Comparison of ENCODE assay signal across 18 mouse cellular contexts in genomic region chr8:118517071-118517470, GRCm38 (mm10).
DNase-seq lines count a peak whose midpoint lies in the region; ATAC-seq and TF ChIP-seq lines count a peak whose summit lies in the region.
"Had no signal": no experiment of that assay in that cellular context is flagged by ENCODE, and none has a peak within 500 bp of the region (broad histone marks: within the 10 kb centered on the region; RNA-seq: fewer than 3 reads in every experiment).

No protein-coding gene starts in this region.

- ATAC-seq in forebrain, embryonic 11.5 days (replicated peaks; ENCODE audit: low FRiP score), result peak; percentile 44; the same call in 1 of the 2 replicates
- ATAC-seq in forebrain, embryonic 12.5 days (ENCODE audit: low FRiP score), result no peak; the same call in 1 of the 2 replicates
- ATAC-seq in midbrain, postnatal 0 days (ENCODE audit: low FRiP score), result no peak
- ATAC-seq in midbrain, embryonic 13.5 days, result no peak

- TF ChIP-seq CTCF in midbrain, postnatal 0 days (IDR thresholded peaks at IDR 0.05), result no peak

- no peaks in the 10 kb centered on the region for H3K9me3 ChIP-seq in forebrain, embryonic 11.5 days (ENCODE audit: control insufficient read depth, low read length)
- H3K9me3 ChIP-seq in forebrain, embryonic 12.5 days, result no peaks in the 10 kb centered on the region
- H3K9me3 ChIP-seq in midbrain, postnatal 0 days (ENCODE audit: low read length), result no peaks in the 10 kb centered on the region
- H3K9me3 ChIP-seq in midbrain, embryonic 13.5 days, result no peaks in the 10 kb centered on the region
- H3K9me3 ChIP-seq: heart, embryonic 10.5 days; hindbrain, embryonic 15.5 days; neural tube, embryonic 13.5 days had no signal

- H3K4me3 ChIP-seq in forebrain, embryonic 11.5 days (ENCODE audit: low read depth, low read length), result no peak overlapping the region
- no peak overlapping the region for H3K4me3 ChIP-seq in forebrain, embryonic 12.5 days (replicated peaks)
- no peak overlapping the region for H3K4me3 ChIP-seq in midbrain, postnatal 0 days (ENCODE audit: low read depth, low read length)
- H3K4me3 ChIP-seq in midbrain, embryonic 13.5 days (replicated peaks), result no peak overlapping the region
- H3K4me3 ChIP-seq: heart, embryonic 10.5 days; hindbrain, embryonic 15.5 days; neural tube, embryonic 13.5 days had no signal

- 44% methylated on average over 4 of the region's 4 CpGs for WGBS in forebrain, embryonic 11.5 days
- 22% methylated on average over 4 of the region's 4 CpGs for WGBS in forebrain, embryonic 12.5 days
- 49% methylated on average over 4 of the region's 4 CpGs for WGBS in midbrain, postnatal 0 days
- WGBS in midbrain, embryonic 13.5 days, result 47% methylated on average over 4 of the region's 4 CpGs

- H3K27ac ChIP-seq in forebrain, embryonic 11.5 days (ENCODE audit: low read depth, low read length), result no peak overlapping the region
- no peak overlapping the region for H3K27ac ChIP-seq in forebrain, embryonic 12.5 days
- H3K27ac ChIP-seq in midbrain, postnatal 0 days (ENCODE audit: low read depth, low read length), result no peak overlapping the region
- no peak overlapping the region for H3K27ac ChIP-seq in midbrain, embryonic 13.5 days
- H3K27ac ChIP-seq: heart, embryonic 10.5 days; neural tube, embryonic 13.5 days had no signal

- no peak overlapping the region for H3K4me2 ChIP-seq in forebrain, embryonic 11.5 days (ENCODE audit: low read depth, low read length, severe bottlenecking)
- no peak overlapping the region for H3K4me2 ChIP-seq in forebrain, embryonic 12.5 days
- no peak overlapping the region for H3K4me2 ChIP-seq in midbrain, postnatal 0 days (ENCODE audit: low read depth, low read length, poor library complexity, severe bottlenecking)
- H3K4me2 ChIP-seq in midbrain, embryonic 13.5 days (replicated peaks), result no peak overlapping the region
- H3K4me2 ChIP-seq: hindbrain, embryonic 15.5 days; neural tube, embryonic 13.5 days had no signal

- no peak overlapping the region for H3K9ac ChIP-seq in forebrain, embryonic 11.5 days (ENCODE audit: low read length)
- H3K9ac ChIP-seq in forebrain, embryonic 12.5 days, result no peak overlapping the region
- H3K9ac ChIP-seq in midbrain, postnatal 0 days (replicated peaks; ENCODE audit: low read length, poor library complexity, severe bottlenecking), result no peak overlapping the region
- H3K9ac ChIP-seq in midbrain, embryonic 13.5 days (replicated peaks), result no peak overlapping the region
- H3K9ac ChIP-seq: hindbrain, embryonic 15.5 days; neural tube, embryonic 13.5 days had no signal

- no peaks in the 10 kb centered on the region for H3K36me3 ChIP-seq in forebrain, embryonic 11.5 days (ENCODE audit: control insufficient read depth, insufficient read depth, low read length)
- no peaks in the 10 kb centered on the region for H3K36me3 ChIP-seq in forebrain, embryonic 12.5 days (replicated peaks)
- H3K36me3 ChIP-seq in midbrain, postnatal 0 days (ENCODE audit: insufficient read depth, low read length), result no peaks in the 10 kb centered on the region
- no peaks in the 10 kb centered on the region for H3K36me3 ChIP-seq in midbrain, embryonic 13.5 days
- H3K36me3 ChIP-seq: heart, embryonic 10.5 days; hindbrain, embryonic 15.5 days; neural tube, embryonic 13.5 days had no signal

- no peaks in the 10 kb centered on the region for H3K27me3 ChIP-seq in forebrain, embryonic 11.5 days (ENCODE audit: control insufficient read depth, insufficient read depth, low read length)
- no peaks in the 10 kb centered on the region for H3K27me3 ChIP-seq in forebrain, embryonic 12.5 days
- no peaks in the 10 kb centered on the region for H3K27me3 ChIP-seq in midbrain, postnatal 0 days (ENCODE audit: insufficient read depth, low read length)
- H3K27me3 ChIP-seq in midbrain, embryonic 13.5 days, result no peaks in the 10 kb centered on the region
- H3K27me3 ChIP-seq: hindbrain, embryonic 15.5 days; neural tube, embryonic 13.5 days had no signal

- no peak for DNase-seq in forebrain, embryonic 11.5 days (ENCODE audit: low spot score)
- peak; percentile 61 for DNase-seq in midbrain, postnatal 0 days (ENCODE audit: low spot score)
- peak; percentile 69 to 78 for DNase-seq in cerebellum, postnatal 10 days
- DNase-seq in layer of hippocampus, adult 9-11 months, result peak; percentile 38
- no peak for DNase-seq in ovary, postnatal 36 days (ENCODE audit: low spot score)
- DNase-seq in right cerebral cortex, adult 18-20 months, result no peak
- DNase-seq: adrenal gland, postnatal 10 days; gastrocnemius, postnatal 25 days; heart, postnatal 14 days; kidney, adult 18-20 months; kidney, postnatal 10 days; lung, adult 18-20 months; thymus, adult 2 months had no signal

- H3K4me1 ChIP-seq in forebrain, embryonic 11.5 days (replicated peaks; ENCODE audit: control insufficient read depth, insufficient read depth, low read length), result no peaks in the 10 kb centered on the region
- peaks cover 11% of the 10 kb centered on the region; the same call in 1 of the 2 replicates for H3K4me1 ChIP-seq in forebrain, embryonic 12.5 days
- peaks cover 9% of the 10 kb centered on the region for H3K4me1 ChIP-seq in midbrain, postnatal 0 days (ENCODE audit: insufficient read depth, low read length)
- H3K4me1 ChIP-seq in midbrain, embryonic 13.5 days (replicated peaks), result peaks cover 17% of the 10 kb centered on the region

Comparison
In these comparisons a context has a peak if more than half of its experiments do, and no peak if none do; other contexts are left out.
1. DNase-seq: peak in midbrain, postnatal 0 days (single experiment), cerebellum, postnatal 10 days (2 of 2) and layer of hippocampus, adult 9-11 months (single experiment); none in forebrain, embryonic 11.5 days (single experiment), ovary, postnatal 36 days (single experiment) and right cerebral cortex, adult 18-20 months (single experiment).